Mouse (Mus musculus): ENCODE measurements at regions not wholly inside any gene's neighbourhood (a gene's known extent, or its start where the extent isn't known, plus 50 kb on each side); places are given as distances from the start of the nearest gene placed in this dataset.

DNA sequence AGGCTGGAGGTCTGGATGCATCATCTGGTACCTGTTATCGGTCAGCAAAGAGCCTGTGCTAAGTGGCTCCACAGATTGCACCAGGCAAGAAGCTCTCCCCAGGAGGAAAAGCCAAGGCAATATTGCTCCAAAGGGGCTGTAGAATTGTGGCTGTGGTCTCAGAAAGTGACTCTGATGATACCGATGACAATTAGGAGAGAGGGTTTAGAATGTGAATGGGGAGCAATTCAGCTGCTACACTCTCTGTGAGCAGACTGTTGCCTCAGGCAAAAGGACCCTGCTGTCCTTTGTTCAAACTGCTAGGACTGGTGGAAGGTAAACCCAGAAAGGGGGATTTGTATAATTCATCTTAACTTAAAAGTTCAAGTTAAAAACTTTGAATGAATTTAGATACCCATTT lies 186.2 kb upstream of the Isl1 start:
- TF ChIP-seq POLR2A (IDR thresholded peaks at IDR 0.05; ENCODE audit: insufficient read length, low read depth) = no peak
- no peak for TF ChIP-seq SRF (IDR thresholded peaks at IDR 0.05; ENCODE audit: control insufficient read depth, insufficient read length, low read depth)
- no peak for TF ChIP-seq CEBPB (IDR thresholded peaks at IDR 0.05; ENCODE audit: insufficient read depth, poor library complexity, severe bottlenecking)

All from myocyte (in vitro differentiated cells).